Mouse (Mus musculus): ENCODE measurements around the gene Rassf4.

DNA sequence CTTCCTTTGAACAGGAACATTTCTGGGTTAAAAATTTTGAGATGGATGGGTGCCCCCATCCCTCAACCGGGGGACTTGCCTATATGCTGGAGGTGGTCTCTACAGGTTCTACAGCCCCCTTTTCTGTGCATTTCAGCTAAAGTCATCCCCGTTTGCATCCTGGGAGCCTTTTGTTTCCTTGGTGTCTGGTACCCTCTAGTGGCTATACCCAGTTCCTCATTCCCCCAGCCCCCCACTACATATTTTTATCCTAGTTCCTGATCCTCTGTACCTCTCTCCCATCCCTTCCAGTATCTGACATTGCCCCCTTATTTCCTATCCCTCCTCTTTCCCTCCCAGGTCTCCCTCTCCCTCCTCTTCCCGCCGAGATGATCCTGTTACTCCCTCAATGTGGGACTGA is 66.5 kb downstream of the Rassf4 start:
- TF ChIP-seq GATA1 (IDR thresholded peaks at IDR 0.05; ENCODE audit: low read length) (no peak), TAL1 (IDR thresholded peaks at IDR 0.05; ENCODE audit: low read length) (no peak)

Measured in erythroblast, embryonic 14.5 days (primary cell).